Mouse (Mus musculus) ES-E14 (cell line): ENCODE data around the gene Plpp2.

Experiments used
- CHD2 ChIP-seq: IDR thresholded peaks from 2 replicates; pipeline ENCODE4 v1.6.1; 2014; ENCODE audit warnings: mild to moderate bottlenecking, low read depth, low read length, inconsistent platforms
- HCFC1 ChIP-seq: IDR thresholded peaks from 2 replicates; pipeline ENCODE4 v1.6.1; 2012; ENCODE audit warnings: low read length, inconsistent platforms, borderline replicate concordance; ENCODE audit not compliant: insufficient read depth
- MAFK ChIP-seq: IDR thresholded peaks from 2 replicates; pipeline ENCODE4 v1.6.1; 2014; ENCODE audit warnings: mild to moderate bottlenecking, low read depth, low read length, inconsistent platforms; ENCODE audit not compliant: insufficient read depth
- ZC3H11A ChIP-seq: IDR thresholded peaks from 2 replicates; pipeline ENCODE4 v1.6.1; 2012; ENCODE audit warnings: low read depth, mild to moderate bottlenecking, inconsistent platforms, low read length, borderline replicate concordance
- ZNF384 ChIP-seq: IDR thresholded peaks from 2 replicates; pipeline ENCODE4 v1.6.1; 2012; ENCODE audit warnings: low read depth, low read length, inconsistent platforms

DNA sequence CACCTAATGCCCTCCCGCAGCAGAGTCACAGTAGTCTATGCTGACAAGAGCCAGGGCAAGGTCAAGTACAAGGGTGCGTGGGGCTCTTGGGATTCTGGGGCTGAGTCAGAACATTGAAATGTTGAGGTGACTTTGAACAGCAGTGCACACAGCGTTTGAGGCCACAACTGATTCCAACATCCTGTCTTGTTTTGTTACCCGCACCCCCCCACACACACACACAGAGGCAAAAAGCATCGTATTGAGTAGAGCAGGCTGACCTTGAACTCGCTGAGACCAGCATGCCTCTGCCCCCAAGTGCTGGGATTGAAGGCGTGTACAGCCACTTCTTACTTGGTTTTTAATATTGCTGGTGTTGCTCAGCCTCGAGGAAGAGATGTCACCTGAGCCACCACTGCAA lies 40.8 kb upstream of the Plpp2 start:
- TF ChIP-seq MAFK (no peak), ZC3H11A (no peak), HCFC1 (no peak), CHD2 (no peak), ZNF384 (no peak)
